Mouse (Mus musculus): ENCODE results near the gene 1700123O20Rik. TPM values are rescaled to one million over a fixed set of nuclear protein-coding genes. Genes with fewer than 3 reads are reported as not detected.

1700123O20Rik gene
- polyA plus RNA-seq, 1 experiment from 2014 or later, result 104 TPM

GRCm38 (mm10) chr14:54650621-54651454 lies 35.2 kb upstream of the 1700123O20Rik start:
- WGBS, result 70% methylated on average over 23 of the region's 23 CpGs
- peak; percentile 77 for DNase-seq (ENCODE audit: extremely low spot score, low spot score)
- 0 out of 2 replicates have a peak overlapping the region, but pooled peaks have one; percentile 53 for H3K27ac ChIP-seq
- no peaks in the 10 kb centered on the region for H3K9me3 ChIP-seq
- H3K4me1 ChIP-seq, result peaks cover 51% of the 10 kb centered on the region
- no peaks in the 10 kb centered on the region for H3K27me3 ChIP-seq (ENCODE audit: poor library complexity, severe bottlenecking)
- H3K4me3 ChIP-seq, result peak overlapping the region; percentile 77
- peaks cover 83% of the 10 kb centered on the region for H3K36me3 ChIP-seq (replicated peaks)

GRCm38 (mm10) chr14:54651556-54651955 lies 34.5 kb upstream of the 1700123O20Rik start:
- H3K4me3 ChIP-seq, result peak overlapping the region; percentile 77
- H3K27ac ChIP-seq, result peak overlapping the region; percentile 95; the same call in 1 of the 2 replicates
- H3K27me3 ChIP-seq (ENCODE audit: poor library complexity, severe bottlenecking), result no peaks in the 10 kb centered on the region
- H3K9me3 ChIP-seq, result no peaks in the 10 kb centered on the region
- no peak for DNase-seq (ENCODE audit: extremely low spot score, low spot score)
- WGBS, result 77% methylated on average over 4 of the region's 4 CpGs
- peaks cover 51% of the 10 kb centered on the region for H3K4me1 ChIP-seq
- peaks cover 83% of the 10 kb centered on the region for H3K36me3 ChIP-seq (replicated peaks)

- peaks cover 51% of the 10 kb centered on the region for H3K4me1 ChIP-seq
- H3K27ac ChIP-seq, result peak overlapping the region; percentile 95
- no peak for DNase-seq (ENCODE audit: extremely low spot score, low spot score)
- H3K4me3 ChIP-seq, result peak overlapping the region; percentile 77
- H3K9me3 ChIP-seq, result no peaks in the 10 kb centered on the region
- no peaks in the 10 kb centered on the region for H3K27me3 ChIP-seq (ENCODE audit: poor library complexity, severe bottlenecking)
- under 1% methylated on average over 7 of the region's 7 CpGs for WGBS
- H3K36me3 ChIP-seq (replicated peaks), result peaks cover 83% of the 10 kb centered on the region
Measured at GRCm38 (mm10) chr14:54652787-54653186, 33.2 kb upstream of the 1700123O20Rik start.

DNA sequence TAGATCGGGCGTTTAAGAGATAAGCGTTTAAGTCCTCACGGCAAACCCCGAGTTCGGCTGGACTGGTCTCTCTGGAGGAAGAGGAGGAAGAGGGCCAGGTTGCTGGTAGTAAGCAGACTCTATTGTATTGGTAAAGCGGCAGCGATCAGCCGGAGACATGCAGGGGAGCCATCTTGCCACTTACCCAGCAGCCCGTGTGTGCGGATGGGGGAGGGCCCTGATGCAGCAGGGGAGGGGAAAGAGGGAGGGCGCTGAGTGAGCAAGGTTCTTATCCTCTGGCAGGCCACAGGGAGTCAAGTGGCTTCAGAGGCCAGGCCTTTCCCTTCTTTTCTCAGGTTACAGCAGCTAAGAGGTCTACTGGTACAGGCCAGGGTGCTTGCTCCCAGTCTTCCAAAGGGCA lies 32.5 kb upstream of the 1700123O20Rik start:
- DNase-seq (ENCODE audit: extremely low spot score, low spot score), result peak; percentile 88
- peak overlapping the region; percentile 95 for H3K27ac ChIP-seq
- H3K27me3 ChIP-seq (ENCODE audit: poor library complexity, severe bottlenecking), result no peaks in the 10 kb centered on the region
- H3K36me3 ChIP-seq (replicated peaks), result peaks cover 83% of the 10 kb centered on the region
- WGBS, result 2% methylated on average over 12 of the region's 12 CpGs
- H3K4me1 ChIP-seq, result peaks cover 51% of the 10 kb centered on the region
- H3K9me3 ChIP-seq, result no peaks in the 10 kb centered on the region
- H3K4me3 ChIP-seq, result peak overlapping the region; percentile 77

- Histone ChIP-seq H3K9me3 (no peaks in the 10 kb centered on the region), H3K4me3 (no peak overlapping the region), H3K4me1 (no peaks in the 10 kb centered on the region), H3K27ac (no peak overlapping the region), H3K27me3 (ENCODE audit: poor library complexity, severe bottlenecking) (no peaks in the 10 kb centered on the region), H3K36me3 (replicated peaks) (peaks cover 100% of the 10 kb centered on the region)
- no peak for DNase-seq (ENCODE audit: extremely low spot score, low spot score)
- WGBS, result 91% methylated on average over 2 of the region's 2 CpGs
Measured at GRCm38 (mm10) chr14:54660009-54660408, 26.0 kb upstream of the 1700123O20Rik start.

DNA sequence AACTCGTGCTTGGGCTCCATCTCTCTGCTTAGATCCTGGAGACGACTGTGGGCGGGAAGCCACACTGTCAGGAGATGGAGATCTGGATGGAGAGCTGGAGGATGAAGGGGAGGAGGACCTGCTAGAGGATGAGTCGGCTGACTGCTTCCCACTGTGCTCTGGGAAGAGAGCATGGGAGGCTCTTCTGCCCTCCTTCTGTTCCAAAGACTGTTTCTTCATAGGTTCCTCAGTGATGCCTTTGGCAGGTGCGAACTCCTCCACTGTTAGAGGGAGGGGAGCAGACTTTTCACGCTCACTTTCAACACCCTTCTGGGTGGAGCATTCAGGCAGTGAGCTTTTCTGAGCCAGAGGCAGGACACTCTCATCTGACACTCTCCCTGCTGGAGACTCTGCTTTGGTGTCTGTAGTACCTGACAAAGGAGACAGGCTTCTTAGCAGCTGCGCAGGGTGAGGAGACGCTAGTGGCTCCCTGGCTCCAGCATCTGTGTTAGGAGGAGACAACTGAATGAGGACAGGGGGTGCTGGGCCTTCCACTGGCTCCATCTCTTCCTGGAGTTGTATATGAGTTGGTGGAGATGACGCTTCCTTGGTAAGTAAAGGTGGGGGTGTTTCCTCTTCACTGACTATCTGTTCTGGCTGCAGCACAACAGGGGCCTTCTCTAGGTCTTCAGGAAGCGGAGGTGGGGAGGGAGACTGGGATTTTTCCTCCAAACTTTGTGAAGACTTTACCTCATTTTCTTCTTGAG lies 21.4 kb upstream of the 1700123O20Rik start:
- Histone ChIP-seq H3K36me3 (replicated peaks) (peaks cover 97% of the 10 kb centered on the region), H3K4me3 (no peak overlapping the region), H3K4me1 (no peaks in the 10 kb centered on the region), H3K27ac (no peak overlapping the region), H3K27me3 (ENCODE audit: poor library complexity, severe bottlenecking) (no peaks in the 10 kb centered on the region), H3K9me3 (no peaks in the 10 kb centered on the region)
- DNase-seq (ENCODE audit: extremely low spot score, low spot score), result no peak
- 96% methylated on average over 10 of the region's 10 CpGs for WGBS

DNA sequence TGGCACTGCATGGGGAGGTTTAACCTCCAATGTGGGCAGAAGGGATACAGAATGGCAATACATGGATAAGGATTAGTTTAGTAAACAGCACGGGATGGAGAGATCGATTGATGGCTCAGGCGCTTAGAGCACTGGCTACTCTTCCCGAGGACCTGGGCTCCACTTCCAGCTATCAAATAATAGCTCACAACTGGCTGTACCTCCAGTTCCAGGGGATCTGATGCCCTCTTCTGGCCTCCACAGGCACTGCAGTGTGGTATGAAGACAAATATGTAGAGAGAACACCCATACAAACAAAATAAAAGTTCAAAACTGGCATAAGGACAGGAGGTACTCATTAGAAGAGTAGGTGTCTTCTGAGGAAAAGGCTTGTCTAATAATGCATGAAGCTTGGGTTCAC lies 16.6 kb upstream of the 1700123O20Rik start:
- Histone ChIP-seq H3K4me3 (no peak overlapping the region), H3K36me3 (replicated peaks) (peaks cover 90% of the 10 kb centered on the region), H3K27me3 (ENCODE audit: poor library complexity, severe bottlenecking) (no peaks in the 10 kb centered on the region), H3K4me1 (no peaks in the 10 kb centered on the region), H3K27ac (no peak overlapping the region), H3K9me3 (no peaks in the 10 kb centered on the region)
- 83% methylated on average over 4 of the region's 4 CpGs for WGBS
- peak; percentile 41 for DNase-seq (ENCODE audit: extremely low spot score, low spot score)

- H3K36me3 ChIP-seq (replicated peaks), result peaks cover 91% of the 10 kb centered on the region
- 89% methylated on average over 2 of the region's 2 CpGs for WGBS
Measured at GRCm38 (mm10) chr14:54674317-54674716, 11.7 kb upstream of the 1700123O20Rik start.

GRCm38 (mm10) chr14:54676290-54676689 lies 9.7 kb upstream of the 1700123O20Rik start:
- 93% methylated on average over 5 of the region's 5 CpGs for WGBS
- Histone ChIP-seq H3K4me1 (no peaks in the 10 kb centered on the region), H3K36me3 (replicated peaks) (peaks cover 94% of the 10 kb centered on the region), H3K4me3 (no peak overlapping the region), H3K27ac (no peak overlapping the region), H3K27me3 (ENCODE audit: poor library complexity, severe bottlenecking) (no peaks in the 10 kb centered on the region), H3K9me3 (no peaks in the 10 kb centered on the region)
- no peak for DNase-seq (ENCODE audit: extremely low spot score, low spot score)

More at GRCm38 (mm10) chr14:54674317-54674716, 11.7 kb upstream of the 1700123O20Rik start:
- no peaks in the 10 kb centered on the region for H3K9me3 ChIP-seq
- no peak overlapping the region for H3K4me3 ChIP-seq
- H3K27ac ChIP-seq, result no peak overlapping the region
- H3K27me3 ChIP-seq (ENCODE audit: poor library complexity, severe bottlenecking), result no peaks in the 10 kb centered on the region
- DNase-seq (ENCODE audit: extremely low spot score, low spot score), result no peak
- H3K4me1 ChIP-seq, result no peaks in the 10 kb centered on the region

GRCm38 (mm10) chr14:54678657-54679304 lies 7.2 kb upstream of the 1700123O20Rik start:
- H3K4me3 ChIP-seq, result no peak overlapping the region
- 91% methylated on average over 16 of the region's 16 CpGs for WGBS
- no peak overlapping the region for H3K27ac ChIP-seq
- no peak for DNase-seq (ENCODE audit: extremely low spot score, low spot score)
- no peaks in the 10 kb centered on the region for H3K27me3 ChIP-seq (ENCODE audit: poor library complexity, severe bottlenecking)
- H3K36me3 ChIP-seq (replicated peaks), result peaks cover 96% of the 10 kb centered on the region
- 0 out of 2 replicates have a peak, but pooled peaks cover 3% of the 10 kb centered on the region for H3K4me1 ChIP-seq
- no peaks in the 10 kb centered on the region for H3K9me3 ChIP-seq

DNA sequence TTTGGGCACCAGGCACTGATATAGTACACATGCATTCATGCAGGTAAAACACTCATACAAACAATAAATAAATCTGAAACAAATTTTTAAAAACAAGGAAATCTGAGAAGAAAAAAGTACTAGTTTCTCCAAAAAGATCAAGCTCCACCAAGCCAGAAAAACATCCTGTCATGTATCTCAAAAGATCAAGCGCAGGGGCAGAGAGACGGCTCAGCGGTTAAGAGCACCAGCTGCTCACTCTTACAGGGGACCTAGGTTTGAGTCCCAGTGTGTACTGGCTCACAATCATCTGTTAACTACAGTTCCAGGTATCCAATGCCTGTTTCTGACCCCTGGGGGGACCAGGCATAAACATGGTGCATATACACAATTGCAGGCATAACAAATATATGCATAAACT lies 3.6 kb upstream of the 1700123O20Rik start:
- Histone ChIP-seq H3K4me1 (peaks cover 17% of the 10 kb centered on the region), H3K27ac (no peak overlapping the region), H3K27me3 (ENCODE audit: poor library complexity, severe bottlenecking) (no peaks in the 10 kb centered on the region), H3K9me3 (no peaks in the 10 kb centered on the region), H3K36me3 (replicated peaks) (peaks cover 71% of the 10 kb centered on the region), H3K4me3 (no peak overlapping the region)
- no peak for DNase-seq (ENCODE audit: extremely low spot score, low spot score)
- 95% methylated on average over 3 of the region's 3 CpGs for WGBS

- no peak for DNase-seq (ENCODE audit: extremely low spot score, low spot score)
- Histone ChIP-seq H3K36me3 (replicated peaks) (peaks cover 64% of the 10 kb centered on the region), H3K9me3 (no peaks in the 10 kb centered on the region), H3K4me1 (peaks cover 31% of the 10 kb centered on the region), H3K27me3 (ENCODE audit: poor library complexity, severe bottlenecking) (no peaks in the 10 kb centered on the region), H3K4me3 (peak overlapping the region; percentile 86), H3K27ac (peak overlapping the region; percentile 98)
- 20% methylated on average over 8 of the region's 8 CpGs for WGBS
Measured at GRCm38 (mm10) chr14:54685471-54685870, 545 bp upstream of the 1700123O20Rik start.

Measured in forebrain, embryonic 10.5 days (tissue).